Mouse (Mus musculus) c-Kit-negative CD71-positive TER-119-positive erythroid progenitor cells, embryonic 14.5 days (primary cell): Measurements from ENCODE around the gene Tle6.

ENCODE experiments used
- DNase-seq: peaks from one replicate; pipeline ENCODE4 v3.0.0-alpha.2; 2013; ENCODE audit warnings: low read depth, low spot score

Gene Tle6

GRCm38 (mm10) chr10:81541363-81541762 lies 59.5 kb downstream of the Tle6 start:
- DNase-seq: no peak
